Mouse (Mus musculus) heart, embryonic 15.5 days (tissue): ENCODE data around the gene Tspan12. TPM values are rescaled to one million over a fixed set of nuclear protein-coding genes. Genes with fewer than 3 reads are reported as not detected.
"Not testable (repeated sequence)": the region's sequence is repeated elsewhere in the genome, so short reads cannot be mapped to it uniquely, and the experiment has no call there.

ENCODE experiments used
- ATAC-seq: fragments of 200-750 bp; cut with Nextera tagmentation; replicated peaks from 2 replicates; pipeline ENCODE4 v1.8.0; 2017; ENCODE audit warnings: low read depth, moderate TSS enrichment; ENCODE audit not compliant: insufficient number of reproducible peaks, insufficient read depth, low FRiP score
- H3K27ac ChIP-seq: fragments of 300-500 bp; sonication (generic); 2 replicates; pipeline ENCODE4 v1.5.1; 2015; ENCODE audit warnings: mild to moderate bottlenecking, inconsistent platforms
- H3K27me3 ChIP-seq: fragments of 300-500 bp; sonication (generic); 2 replicates; pipeline ENCODE4 v1.6.1; 2015; ENCODE audit warnings: inconsistent platforms
- H3K36me3 ChIP-seq: fragments of 300-500 bp; sonication (generic); 2 replicates; pipeline ENCODE4 v1.6.1; 2015; ENCODE audit warnings: mild to moderate bottlenecking, inconsistent platforms
- H3K4me1 ChIP-seq: fragments of 300-500 bp; sonication (generic); replicated peaks from 2 replicates; pipeline ENCODE4 v1.6.1; 2015; ENCODE audit warnings: inconsistent platforms
- H3K4me2 ChIP-seq: fragments of 300-500 bp; sonication (generic); 2 replicates; pipeline ENCODE4 v1.6.1; 2015; ENCODE audit warnings: inconsistent platforms, mild to moderate bottlenecking, moderate library complexity
- H3K4me3 ChIP-seq: fragments of 300-500 bp; sonication (generic); 2 replicates; pipeline ENCODE4 v1.5.1; 2015; ENCODE audit warnings: mild to moderate bottlenecking, inconsistent platforms
- H3K9ac ChIP-seq: fragments of 300-500 bp; sonication (generic); 2 replicates; pipeline ENCODE4 v1.6.1; 2015; ENCODE audit warnings: mild to moderate bottlenecking, inconsistent platforms
- H3K9me3 ChIP-seq: fragments of 300-500 bp; sonication (generic); replicated peaks from 2 replicates; pipeline ENCODE4 v1.6.1; 2016; ENCODE audit warnings: inconsistent platforms
- WGBS: fragments of 180-500 bp; shearing (Covaris S2); methylation state at CpG from one replicate; pipeline ENCODE4 v1.1.7; 2015; ENCODE audit warnings: mixed read lengths; 5-methylcytosine and 5-hydroxymethylcytosine counted together
- polyA plus RNA-seq: library from polyadenylated mRNA; unstranded; fragments of >200 nt; fragmentation: Nextera tagmentation; extraction: Ambion mirVana; gene quantifications from 2 replicates; pipeline ENCODE4 v1.2.1, GENCODE M21; 2015

Gene Tspan12
- polyA plus RNA-seq = 65.9 and 79.5 TPM in 2 replicates

DNA sequence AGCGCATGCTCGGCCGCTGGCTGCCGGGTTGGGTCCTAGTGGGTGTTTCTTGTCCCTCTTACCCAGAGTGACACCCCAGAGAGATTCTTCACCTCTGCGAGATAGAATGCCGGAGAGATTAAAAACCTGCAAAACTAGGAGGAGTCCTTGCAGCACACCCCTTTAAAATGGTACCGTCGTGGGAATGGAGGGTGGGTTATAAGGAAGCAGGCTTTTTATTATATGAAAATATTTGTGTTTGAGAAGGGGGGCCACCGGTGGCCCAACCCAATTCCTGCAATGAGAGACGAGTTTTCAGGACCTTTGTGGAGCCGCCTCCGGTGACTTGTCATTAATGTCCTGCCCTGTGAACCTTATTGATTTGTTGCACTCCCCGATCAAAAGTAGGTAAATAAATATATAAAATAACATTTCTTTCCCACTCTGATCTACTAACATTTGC is at the start of gene Tspan12:
Tspan12 (minus strand) TSS at position 172 of the 442 bp plus-strand sequence.
- 3% methylated on average over 13 of the region's 13 CpGs for WGBS

DNA sequence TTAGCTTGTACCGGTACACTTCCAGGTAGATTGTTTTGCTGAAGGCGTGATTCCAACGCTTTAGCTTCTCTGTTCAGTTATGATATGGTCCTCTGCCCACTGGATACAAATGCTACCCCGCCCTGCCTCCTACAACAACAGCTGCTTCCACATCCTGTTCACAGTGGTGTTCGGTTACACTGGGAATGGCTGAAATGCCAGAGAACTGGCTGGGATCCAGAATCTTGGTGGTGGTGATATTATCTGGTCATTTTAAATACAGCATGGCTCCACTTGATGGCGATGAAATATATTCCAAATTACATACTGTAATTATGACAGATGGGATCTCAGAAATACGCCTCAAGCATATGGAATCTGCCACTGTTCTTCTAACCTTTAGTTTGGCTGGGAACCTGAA is 42.1 kb upstream of the Tspan12 start:
- Histone ChIP-seq H3K4me3 (no peak overlapping the region), H3K27me3 (no peaks in the 10 kb centered on the region), H3K9ac (no peak overlapping the region), H3K27ac (no peak overlapping the region), H3K36me3 (no peaks in the 10 kb centered on the region), H3K9me3 (no peaks in the 10 kb centered on the region), H3K4me1 (no peaks in the 10 kb centered on the region; the same call in 1 of the 2 replicates), H3K4me2 (no peak overlapping the region)
- peak; percentile 64; the same call in 1 of the 2 replicates for ATAC-seq
- WGBS = 32% methylated on average over 7 of the region's 7 CpGs

More for the DNA sequence above, at the start of gene Tspan12:
- Histone ChIP-seq H3K36me3 (peaks cover 8% of the 10 kb centered on the region; the same call in 1 of the 2 replicates), H3K4me2 (peak within 1 kb of the TSS; percentile 73), H3K4me1 (peaks cover 17% of the 10 kb centered on the region), H3K4me3 (peak within 1 kb of the TSS; percentile 85), H3K9me3 (no peaks in the 10 kb centered on the region), H3K9ac (peak within 1 kb of the TSS; percentile 88), H3K27me3 (no peaks in the 10 kb centered on the region), H3K27ac (peak within 1 kb of the TSS; percentile 98)
- no peak for ATAC-seq

DNA sequence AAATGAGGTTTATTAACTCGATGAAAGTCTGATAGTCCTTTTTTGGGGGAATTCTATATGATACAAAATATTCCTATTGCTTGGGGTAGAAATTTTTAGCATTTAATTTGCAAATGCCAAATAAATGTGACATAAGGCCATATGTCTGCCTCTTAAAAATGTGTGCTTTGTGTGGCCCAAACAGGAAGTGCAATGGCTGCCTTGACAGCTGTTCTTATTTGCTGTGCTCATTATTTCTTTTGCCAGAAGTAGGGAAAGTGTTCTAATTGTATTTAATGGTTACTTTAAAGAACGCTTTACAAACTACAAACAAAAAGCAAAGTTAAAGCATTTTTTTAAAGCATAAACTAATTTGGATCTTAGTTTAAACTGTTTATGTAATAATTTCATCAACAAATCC is 36.8 kb upstream of the Tspan12 start:
- H3K9ac ChIP-seq = no peak overlapping the region
- WGBS = 80% methylated on average over 2 of the region's 2 CpGs
- no peak overlapping the region for H3K27ac ChIP-seq
- H3K9me3 ChIP-seq = no peaks in the 10 kb centered on the region
- no peaks in the 10 kb centered on the region for H3K36me3 ChIP-seq
- no peaks in the 10 kb centered on the region for H3K27me3 ChIP-seq
- H3K4me1 ChIP-seq = no peaks in the 10 kb centered on the region
- ATAC-seq = no peak
- no peak overlapping the region for H3K4me3 ChIP-seq
- H3K4me2 ChIP-seq = no peak overlapping the region

- ATAC-seq, H3K27ac ChIP-seq, H3K4me1 ChIP-seq, H3K4me3 ChIP-seq, H3K9me3 ChIP-seq, H3K36me3 ChIP-seq, H3K9ac ChIP-seq, H3K4me2 ChIP-seq, H3K27me3 ChIP-seq: not testable (repeated sequence)
Measured at GRCm38 (mm10) chr6:21887971-21888370, 35.7 kb upstream of the Tspan12 start.

GRCm38 (mm10) chr6:21879496-21879895 is 27.2 kb upstream of the Tspan12 start:
- H3K4me3 ChIP-seq = no peak overlapping the region
- ATAC-seq = no peak
- H3K9ac ChIP-seq = no peak overlapping the region
- H3K36me3 ChIP-seq = no peaks in the 10 kb centered on the region
- H3K4me1 ChIP-seq = no peaks in the 10 kb centered on the region
- H3K27ac ChIP-seq = no peak overlapping the region
- no peaks in the 10 kb centered on the region for H3K27me3 ChIP-seq
- 64% methylated on average over 6 of the region's 6 CpGs for WGBS
- no peak overlapping the region for H3K4me2 ChIP-seq
- H3K9me3 ChIP-seq = no peaks in the 10 kb centered on the region

GRCm38 (mm10) chr6:21867310-21867709 is 15.0 kb upstream of the Tspan12 start:
- 0 out of 2 replicates have a peak overlapping the region, but pooled peaks have one; percentile 8 for H3K4me2 ChIP-seq
- H3K4me3 ChIP-seq = no peak overlapping the region
- peaks cover 6% of the 10 kb centered on the region; the same call in 1 of the 2 replicates for H3K4me1 ChIP-seq
- WGBS = 8% methylated on average over 1 of the region's 1 CpGs
- H3K9ac ChIP-seq = no peak overlapping the region
- no peaks in the 10 kb centered on the region for H3K27me3 ChIP-seq
- no peaks in the 10 kb centered on the region for H3K36me3 ChIP-seq
- peak overlapping the region; percentile 17; the same call in 1 of the 2 replicates for H3K27ac ChIP-seq
- peak; percentile 62 for ATAC-seq
- H3K9me3 ChIP-seq = no peaks in the 10 kb centered on the region

DNA sequence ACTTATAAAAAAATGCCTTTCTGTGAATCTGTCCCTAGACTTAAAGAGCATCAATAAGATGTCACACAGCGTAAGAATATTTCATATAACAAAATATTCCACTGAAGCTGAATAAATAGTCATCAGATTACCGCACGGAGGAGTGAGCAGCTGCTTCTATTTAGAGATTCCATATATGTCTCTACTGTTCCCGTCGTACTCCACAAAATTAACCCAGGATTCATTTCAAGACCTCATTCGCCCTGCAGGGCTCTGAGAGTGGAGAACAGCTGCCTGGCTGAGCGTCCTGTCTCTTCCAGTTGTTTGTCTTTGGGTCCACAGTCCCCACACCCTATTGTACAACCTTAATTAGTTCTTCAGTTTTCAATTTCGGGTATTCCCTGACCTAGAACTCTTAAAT is 11.9 kb upstream of the Tspan12 start:
- WGBS = 59% methylated on average over 8 of the region's 8 CpGs
- Histone ChIP-seq H3K4me3 (no peak overlapping the region), H3K9ac (no peak overlapping the region), H3K27me3 (no peaks in the 10 kb centered on the region), H3K4me2 (no peak overlapping the region), H3K27ac (no peak overlapping the region), H3K4me1 (peaks cover 6% of the 10 kb centered on the region; the same call in 1 of the 2 replicates), H3K9me3 (no peaks in the 10 kb centered on the region), H3K36me3 (no peaks in the 10 kb centered on the region)
- ATAC-seq = no peak

DNA sequence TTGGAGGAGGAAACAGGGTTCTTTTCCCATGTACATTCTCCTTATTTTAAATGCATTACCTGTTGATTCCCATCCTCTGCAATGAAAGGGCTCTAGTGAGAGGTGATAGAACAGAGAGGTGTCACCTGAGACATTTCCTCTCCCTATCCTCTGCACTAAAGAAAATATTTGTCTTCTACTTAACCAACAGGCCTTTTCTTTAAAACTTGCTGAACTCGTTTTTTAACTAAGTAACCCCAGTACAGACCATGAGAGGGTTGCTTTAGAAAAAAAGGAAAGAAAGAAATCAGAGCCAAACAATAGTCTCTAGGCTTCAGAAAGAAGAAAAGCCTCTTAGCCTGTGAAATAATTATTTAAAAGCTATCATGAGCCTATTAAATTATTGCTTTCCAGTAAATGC is 11.2 kb upstream of the Tspan12 start:
- Histone ChIP-seq H3K27me3 (no peaks in the 10 kb centered on the region), H3K9ac (no peak overlapping the region), H3K36me3 (no peaks in the 10 kb centered on the region), H3K9me3 (no peaks in the 10 kb centered on the region), H3K27ac (no peak overlapping the region), H3K4me1 (peaks cover 6% of the 10 kb centered on the region; the same call in 1 of the 2 replicates), H3K4me2 (no peak overlapping the region), H3K4me3 (no peak overlapping the region)
- ATAC-seq = no peak
- 42% methylated on average over 1 of the region's 1 CpGs for WGBS

- no peak overlapping the region for H3K4me2 ChIP-seq
- H3K27ac ChIP-seq = no peak overlapping the region
- no peak overlapping the region for H3K4me3 ChIP-seq
- 88% methylated on average over 2 of the region's 2 CpGs for WGBS
- H3K9ac ChIP-seq = no peak overlapping the region
- H3K27me3 ChIP-seq = no peaks in the 10 kb centered on the region
- no peaks in the 10 kb centered on the region for H3K4me1 ChIP-seq
- no peaks in the 10 kb centered on the region for H3K36me3 ChIP-seq
- no peak for ATAC-seq
- no peaks in the 10 kb centered on the region for H3K9me3 ChIP-seq
Measured at GRCm38 (mm10) chr6:21861316-21861715, 9.0 kb upstream of the Tspan12 start.

- Histone ChIP-seq H3K27me3 (no peaks in the 10 kb centered on the region), H3K4me2 (0 out of 2 replicates have a peak overlapping the region, but pooled peaks have one; percentile 29), H3K4me1 (peaks cover 9% of the 10 kb centered on the region), H3K9me3 (no peaks in the 10 kb centered on the region), H3K4me3 (no peak overlapping the region), H3K27ac (no peak overlapping the region), H3K9ac (no peak overlapping the region), H3K36me3 (no peaks in the 10 kb centered on the region)
- WGBS = 44% methylated on average over 7 of the region's 7 CpGs
- ATAC-seq = no peak
Measured at GRCm38 (mm10) chr6:21857843-21858242, 5.5 kb upstream of the Tspan12 start.

DNA sequence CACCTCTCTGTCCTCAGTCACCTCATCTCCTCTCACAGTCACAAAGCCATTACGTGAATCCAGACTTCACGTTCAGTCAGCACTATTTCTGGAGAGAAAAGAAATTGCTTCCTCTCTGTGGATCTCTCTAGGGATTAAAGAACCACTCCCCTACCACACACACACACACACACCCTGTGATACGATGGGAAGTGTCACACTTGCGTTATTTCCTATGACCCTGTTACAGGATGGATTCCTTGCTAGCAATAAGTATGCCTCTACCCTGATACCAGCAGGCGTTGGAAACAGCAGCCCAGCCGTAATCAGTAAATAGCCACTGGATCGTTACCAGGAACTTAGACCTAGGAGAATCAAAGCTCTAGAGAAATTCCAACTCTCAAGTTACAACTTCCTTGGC is 3.6 kb upstream of the Tspan12 start:
- WGBS = 16% methylated on average over 7 of the region's 7 CpGs
- H3K36me3 ChIP-seq = no peaks in the 10 kb centered on the region
- peak overlapping the region; percentile 23; the same call in 1 of the 2 replicates for H3K4me2 ChIP-seq
- H3K27me3 ChIP-seq = no peaks in the 10 kb centered on the region
- H3K4me3 ChIP-seq = no peak overlapping the region
- no peak for ATAC-seq
- peaks cover 12% of the 10 kb centered on the region for H3K4me1 ChIP-seq
- no peak overlapping the region for H3K27ac ChIP-seq
- H3K9ac ChIP-seq = no peak overlapping the region
- no peaks in the 10 kb centered on the region for H3K9me3 ChIP-seq

GRCm38 (mm10) chr6:21853342-21853741 is 1.0 kb upstream of the Tspan12 start:
- Histone ChIP-seq H3K4me3 (0 out of 2 replicates have a peak overlapping the region, but pooled peaks have one; percentile 11), H3K27me3 (no peaks in the 10 kb centered on the region), H3K36me3 (peaks cover 2% of the 10 kb centered on the region; the same call in 1 of the 2 replicates), H3K4me1 (peaks cover 17% of the 10 kb centered on the region), H3K4me2 (0 out of 2 replicates have a peak overlapping the region, but pooled peaks have one; percentile 13), H3K27ac (no peak overlapping the region), H3K9me3 (no peaks in the 10 kb centered on the region), H3K9ac (no peak overlapping the region)
- no peak for ATAC-seq
- 34% methylated on average over 6 of the region's 6 CpGs for WGBS
